Mouse (Mus musculus) thymus, adult 2 months (tissue): ENCODE results near the gene Slc35c1. TPM values are rescaled to one million over a fixed set of nuclear protein-coding genes. Genes with fewer than 3 reads are reported as not detected.

Experiments used
- DNase-seq: peaks from one replicate; pipeline ENCODE4 v3.0.0; 2021
- H3K27ac ChIP-seq: fragments of 200-500 bp; 2 replicates; pipeline ENCODE4 v1.5.1; 2012; ENCODE audit warnings: low read length, control low read depth; ENCODE audit not compliant: control insufficient read depth, insufficient read depth
- H3K27me3 ChIP-seq: fragments of 200-500 bp; 2 replicates; pipeline ENCODE4 v1.6.1; 2012; ENCODE audit warnings: mild to moderate bottlenecking, low read length, moderate library complexity, mixed read lengths; ENCODE audit not compliant: control insufficient read depth, insufficient read depth
- H3K36me3 ChIP-seq: fragments of 200-500 bp; 2 replicates; pipeline ENCODE4 v1.6.1; 2012; ENCODE audit warnings: mild to moderate bottlenecking, low read length, moderate library complexity; ENCODE audit not compliant: control insufficient read depth, insufficient read depth
- H3K4me1 ChIP-seq: fragments of 200-500 bp; replicated peaks from 2 replicates; pipeline ENCODE4 v1.6.1; 2012; ENCODE audit warnings: low read length; ENCODE audit not compliant: control insufficient read depth, insufficient read depth
- H3K4me3 ChIP-seq: fragments of 200-500 bp; 2 replicates; pipeline ENCODE4 v1.5.1; 2012; ENCODE audit warnings: mild to moderate bottlenecking, low read length, control low read depth, moderate library complexity; ENCODE audit not compliant: control insufficient read depth, insufficient read depth
- CTCF ChIP-seq: fragments of 200-500 bp; IDR thresholded peaks from 2 replicates; pipeline ENCODE4 v1.5.1; 2012; ENCODE audit warnings: mild to moderate bottlenecking, control low read depth, low read length, moderate library complexity, borderline replicate concordance; ENCODE audit not compliant: control insufficient read depth, poor library complexity, insufficient read depth; ENCODE audit errors: extremely low read depth
- POLR2A ChIP-seq: fragments of 200-500 bp; IDR thresholded peaks from 2 replicates; pipeline ENCODE4 v1.6.1; 2012; ENCODE audit warnings: mild to moderate bottlenecking, low read length, control low read depth, moderate library complexity; ENCODE audit not compliant: control insufficient read depth, poor library complexity, insufficient read depth; ENCODE audit errors: extremely low read depth
- WGBS: fragments of 180-500 bp; shearing (Covaris S2); methylation state at CpG from one replicate; pipeline ENCODE4 v1.1.7; 2018; 5-methylcytosine and 5-hydroxymethylcytosine counted together
- polyA plus RNA-seq: library from polyadenylated mRNA; depleted of rRNA; stranded (reverse); fragments of >200 nt; gene quantifications from 2 replicates; pipeline ENCODE4 v1.2.3, GENCODE M21; 2012

Gene Slc35c1
- polyA plus RNA-seq, 1 experiment, result 144 TPM

DNA sequence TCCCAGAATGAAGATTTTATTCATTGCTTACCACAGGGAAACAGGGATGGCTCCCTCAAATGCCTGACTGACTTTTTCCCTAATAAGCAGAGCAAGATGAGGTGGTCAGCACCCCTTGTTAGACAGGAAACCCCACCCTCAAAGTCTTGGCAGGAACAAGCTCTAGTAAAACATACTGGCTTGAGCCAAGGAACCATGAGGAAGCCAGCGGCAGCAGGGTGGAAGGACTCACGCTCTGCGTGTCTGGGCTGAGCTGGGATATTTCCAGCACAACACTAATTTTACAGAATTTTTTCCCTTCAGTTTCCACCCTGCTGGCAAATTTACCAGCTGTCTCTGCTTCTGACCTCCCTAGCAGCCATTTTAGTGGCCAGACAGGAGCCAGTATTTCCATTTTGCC is 33.9 kb downstream of the Slc35c1 start:
- Histone ChIP-seq H3K4me1 (peaks cover 14% of the 10 kb centered on the region), H3K36me3 (peaks cover 15% of the 10 kb centered on the region), H3K27me3 (no peaks in the 10 kb centered on the region), H3K27ac (no peak overlapping the region), H3K4me3 (no peak overlapping the region)
- TF ChIP-seq CTCF (no peak), POLR2A (no peak)
- DNase-seq, result no peak
- WGBS, result 93% methylated on average over 3 of the region's 3 CpGs

DNA sequence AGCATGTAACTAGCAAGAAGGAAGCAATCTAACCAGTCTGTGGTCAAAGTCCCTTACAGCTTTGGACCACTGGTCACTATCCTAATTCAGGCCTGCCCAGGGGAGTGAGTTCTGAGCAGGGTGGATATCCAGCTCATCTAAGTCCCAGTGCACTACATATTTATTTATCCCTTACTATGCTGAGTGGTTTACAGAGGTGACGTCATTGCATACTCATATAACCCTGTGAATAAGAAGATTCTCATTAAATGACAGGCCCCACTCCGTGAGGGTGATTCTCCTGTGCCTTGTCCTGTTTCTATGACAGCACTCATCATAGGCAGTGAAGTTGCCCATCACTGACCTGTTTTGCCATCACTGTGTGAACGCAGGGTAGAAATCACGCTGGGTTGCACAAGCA is 35.0 kb downstream of the Slc35c1 start:
- DNase-seq, result no peak
- Histone ChIP-seq H3K4me3 (no peak overlapping the region), H3K27ac (no peak overlapping the region), H3K27me3 (no peaks in the 10 kb centered on the region), H3K4me1 (peaks cover 14% of the 10 kb centered on the region), H3K36me3 (peaks cover 23% of the 10 kb centered on the region)
- TF ChIP-seq CTCF (no peak), POLR2A (no peak)
- 94% methylated on average over 4 of the region's 4 CpGs for WGBS

DNA sequence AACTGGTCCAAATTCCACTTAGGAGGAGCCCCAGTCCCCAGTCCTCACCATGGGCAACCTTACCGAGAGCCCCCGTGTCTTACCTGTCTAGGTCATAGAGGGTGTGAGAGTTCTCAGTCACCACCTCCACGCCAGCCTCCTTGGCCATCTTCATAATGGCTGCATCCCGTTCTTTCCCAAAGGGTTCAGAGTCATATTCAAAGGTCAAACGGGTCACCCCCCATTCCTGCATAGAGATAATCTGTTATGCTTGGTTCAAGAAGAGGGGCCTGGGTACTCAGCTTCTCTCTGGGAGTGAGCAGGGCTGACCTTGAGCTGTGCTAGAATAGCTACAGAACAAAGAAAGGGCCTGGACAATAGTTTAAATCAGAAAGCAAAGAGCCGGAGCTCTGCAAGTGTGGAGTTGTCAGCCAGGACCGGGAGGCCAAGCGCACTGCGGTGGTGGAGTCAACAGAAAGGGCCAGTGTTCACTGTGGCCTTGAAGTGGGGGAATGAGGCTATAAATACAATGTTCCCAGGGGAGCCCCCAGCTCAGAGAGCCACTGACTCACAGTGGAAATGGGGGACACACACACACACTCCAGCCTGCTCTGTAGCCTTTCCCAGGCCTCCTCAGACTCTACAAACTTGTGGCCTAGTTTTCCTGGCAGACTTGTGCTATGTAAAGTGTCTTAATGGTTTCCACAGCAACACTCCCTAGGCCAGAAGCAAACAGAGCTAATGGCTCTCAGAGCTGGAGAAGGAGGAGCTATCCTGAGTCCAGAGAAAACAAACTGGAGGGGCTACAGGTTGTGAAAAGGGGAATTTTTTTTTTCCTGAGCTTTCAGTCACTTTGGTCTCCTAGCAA is 35.7 kb downstream of the Slc35c1 start:
- H3K36me3 ChIP-seq, result peaks cover 23% of the 10 kb centered on the region
- TF ChIP-seq CTCF, result no peak
- no peak for TF ChIP-seq POLR2A
- H3K4me1 ChIP-seq, result peaks cover 14% of the 10 kb centered on the region
- no peaks in the 10 kb centered on the region for H3K27me3 ChIP-seq
- no peak overlapping the region for H3K4me3 ChIP-seq
- no peak overlapping the region for H3K27ac ChIP-seq
- DNase-seq, result no peak
- 95% methylated on average over 9 of the region's 9 CpGs for WGBS

GRCm38 (mm10) chr2:92423702-92424461 is 36.5 kb downstream of the Slc35c1 start:
- TF ChIP-seq POLR2A (no peak), CTCF (no peak)
- Histone ChIP-seq H3K4me3 (no peak overlapping the region), H3K36me3 (peaks cover 23% of the 10 kb centered on the region), H3K27me3 (no peaks in the 10 kb centered on the region), H3K4me1 (peaks cover 14% of the 10 kb centered on the region), H3K27ac (no peak overlapping the region)
- WGBS, result 68% methylated on average over 9 of the region's 9 CpGs
- no peak for DNase-seq

GRCm38 (mm10) chr2:92423156-92423555 is 37.2 kb downstream of the Slc35c1 start:
- H3K4me3 ChIP-seq, result no peak overlapping the region
- H3K27ac ChIP-seq, result no peak overlapping the region
- peaks cover 14% of the 10 kb centered on the region for H3K4me1 ChIP-seq
- TF ChIP-seq POLR2A (no peak), CTCF (no peak)
- peaks cover 23% of the 10 kb centered on the region for H3K36me3 ChIP-seq
- 93% methylated on average over 9 of the region's 9 CpGs for WGBS
- no peak for DNase-seq
- H3K27me3 ChIP-seq, result no peaks in the 10 kb centered on the region

DNA sequence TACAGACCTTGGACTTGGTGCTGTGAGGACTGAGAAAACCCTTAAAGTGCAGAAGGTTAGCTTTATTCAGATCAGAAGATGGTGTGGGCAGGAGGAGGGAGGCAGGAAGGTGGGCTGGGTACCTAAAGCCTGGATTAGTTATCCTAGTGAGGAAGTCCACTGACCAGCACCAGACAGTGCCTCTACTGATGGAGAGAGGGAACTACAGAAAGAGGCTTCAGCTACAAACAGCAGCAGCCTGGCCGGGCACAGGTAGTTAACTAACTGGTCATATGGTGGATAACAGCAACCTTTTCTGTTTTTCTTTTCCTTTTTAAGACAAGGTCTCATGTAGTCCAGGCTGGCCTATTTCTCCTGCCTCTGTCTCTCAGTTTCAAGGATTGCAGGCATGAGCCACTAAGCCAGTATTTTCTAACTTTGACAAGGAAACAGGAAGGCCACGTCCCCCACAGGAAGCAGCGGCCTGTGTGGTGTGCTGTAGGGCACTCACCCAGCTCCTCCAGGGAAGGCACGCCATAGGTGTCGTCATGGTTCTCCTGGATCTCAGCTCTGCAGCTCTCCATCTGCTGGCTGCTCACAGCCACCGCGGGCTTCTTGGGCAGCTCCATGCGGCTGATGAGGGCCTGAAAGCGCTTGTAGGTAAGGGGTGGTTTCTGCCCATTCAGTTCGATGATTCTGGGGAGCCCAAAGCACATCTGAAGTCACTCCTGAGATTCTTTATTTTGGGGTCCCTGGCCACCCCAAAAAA is 37.8 kb downstream of the Slc35c1 start:
- H3K4me3 ChIP-seq, result no peak overlapping the region
- no peaks in the 10 kb centered on the region for H3K27me3 ChIP-seq
- peak overlapping the region; percentile 33; the same call in 1 of the 2 replicates for H3K27ac ChIP-seq
- TF ChIP-seq CTCF, result no peak
- H3K4me1 ChIP-seq, result peaks cover 14% of the 10 kb centered on the region
- peaks cover 23% of the 10 kb centered on the region for H3K36me3 ChIP-seq
- peak; percentile 8 for DNase-seq
- WGBS, result 26% methylated on average over 10 of the region's 10 CpGs
